Mouse (Mus musculus): ENCODE measurements at regions not wholly inside any gene's neighbourhood (a gene's known extent, or its start where the extent isn't known, plus 50 kb on each side); places are given as distances from the start of the nearest gene placed in this dataset.

- TF ChIP-seq PAX5 (IDR thresholded peaks at IDR 0.05; ENCODE audit: low read length), result no peak
- TF ChIP-seq CTCF (conservative IDR thresholded peaks at IDR 0.05 in 1 of 2, IDR thresholded peaks at IDR 0.05 in 1 of 2; ENCODE audit: low read depth in 2 of 2, low read length in 2 of 2), result no peak
- no peak for TF ChIP-seq KAT2A (IDR thresholded peaks at IDR 0.05; ENCODE audit: insufficient replicate concordance, low read length)
- no peak for TF ChIP-seq MAFK (IDR thresholded peaks at IDR 0.05; ENCODE audit: insufficient replicate concordance, low read length)
- TF ChIP-seq MAZ (IDR thresholded peaks at IDR 0.05; ENCODE audit: low read depth, low read length), result no peak
Observed at GRCm38 (mm10) chr10:111608385-111609093, 102.5 kb downstream of the Phlda1 start.
